Mouse (Mus musculus) common myeloid progenitor, adult 5-6 weeks (primary cell): ENCODE data around the gene Tmod3. TPM values are rescaled to one million over a fixed set of nuclear protein-coding genes. Genes with fewer than 3 reads are reported as not detected.
"Not testable (repeated sequence)": the region's sequence is repeated elsewhere in the genome, so short reads cannot be mapped to it uniquely, and the experiment has no call there.

Experiments used
- ATAC-seq: replicated peaks from 2 replicates; pipeline ENCODE4 v1.8.0; 2016; ENCODE audit warnings: low read depth, mild to moderate bottlenecking, moderate TSS enrichment, inconsistent platforms; ENCODE audit not compliant: poor library complexity, severe bottlenecking
- total RNA-seq: library from RNA; stranded (forward); fragments of 200-1000, 187-1606 nt; gene quantifications from 2 replicates; pipeline ENCODE4 v1.2.3, GENCODE M21; 2017

Tmod3 gene
- total RNA-seq, 1 experiment from 2014 or later: 81.4 TPM

- ATAC-seq: peak; percentile 69
These were observed 495 bp downstream of the Tmod3 start for GRCm38 (mm10) chr9:75558812-75559511.

DNA sequence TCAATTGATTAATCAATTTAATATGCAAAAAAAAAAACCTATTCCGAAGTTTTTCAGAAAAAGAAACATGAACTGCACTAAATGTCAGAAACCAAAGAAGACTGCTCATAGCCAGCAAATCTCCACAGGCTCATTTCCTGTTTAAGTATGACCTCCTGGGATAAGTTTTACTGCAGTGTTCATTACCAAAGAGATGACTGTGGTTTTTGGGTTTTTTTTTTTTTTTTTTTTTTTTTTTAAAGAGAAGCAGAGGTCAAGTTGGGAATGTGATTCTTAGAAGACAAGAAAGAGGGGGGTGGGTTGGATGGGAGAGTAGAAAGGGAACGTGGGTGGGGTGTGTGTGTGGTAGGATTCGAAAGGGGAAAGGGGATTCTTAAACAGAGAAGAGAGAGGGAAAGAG lies 1.1 kb downstream of the Tmod3 start:
- ATAC-seq: 0 out of 2 replicates have a peak, but pooled peaks have one; percentile 1

GRCm38 (mm10) chr9:75553719-75554118 lies 5.7 kb downstream of the Tmod3 start:
- ATAC-seq: peak; percentile 24

DNA sequence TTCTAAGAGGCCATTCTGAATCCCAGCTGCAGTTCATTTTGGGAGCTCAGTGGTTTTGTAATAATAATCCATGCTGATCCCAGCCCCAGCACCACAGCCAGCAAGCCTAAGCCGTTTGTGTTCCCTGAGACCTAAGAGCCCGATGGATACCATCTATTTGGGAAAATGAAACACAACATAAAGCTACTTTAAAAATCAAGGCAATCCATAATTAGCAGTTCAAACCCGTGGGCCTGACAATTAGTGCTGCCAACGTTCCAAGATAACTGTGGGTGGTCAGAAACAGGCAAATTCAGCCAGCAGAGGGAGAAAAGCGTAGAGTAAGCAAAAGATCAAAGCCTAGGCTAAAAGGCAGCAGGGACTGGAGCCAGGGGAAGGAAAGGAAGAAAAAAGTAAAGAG lies 8.1 kb downstream of the Tmod3 start:
- no peak for ATAC-seq

DNA sequence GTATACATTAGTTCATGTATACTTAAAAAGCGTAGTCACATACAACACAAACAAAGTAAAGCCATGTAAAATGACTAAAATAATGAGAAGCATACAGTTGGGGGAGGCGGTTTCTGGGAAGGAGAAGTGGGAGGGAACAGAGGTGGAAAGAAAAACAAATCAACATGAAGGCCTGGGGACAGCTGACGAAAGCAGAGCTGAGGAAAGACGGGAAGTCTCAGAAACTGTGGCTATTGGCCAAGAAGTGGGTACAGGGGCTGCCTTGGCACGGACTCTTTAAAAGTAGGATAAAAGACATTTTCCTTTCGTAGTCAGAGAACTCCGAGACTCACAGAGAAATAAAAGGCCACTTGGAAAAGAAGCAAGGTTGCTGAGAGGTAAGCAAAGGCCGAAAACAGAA lies 10.4 kb downstream of the Tmod3 start:
- ATAC-seq: peak; percentile 48

- peak; percentile 87 for ATAC-seq
These were observed 12.4 kb downstream of the Tmod3 start for GRCm38 (mm10) chr9:75546885-75547553.

GRCm38 (mm10) chr9:75545514-75545913 lies 13.9 kb downstream of the Tmod3 start:
- ATAC-seq: no peak

DNA sequence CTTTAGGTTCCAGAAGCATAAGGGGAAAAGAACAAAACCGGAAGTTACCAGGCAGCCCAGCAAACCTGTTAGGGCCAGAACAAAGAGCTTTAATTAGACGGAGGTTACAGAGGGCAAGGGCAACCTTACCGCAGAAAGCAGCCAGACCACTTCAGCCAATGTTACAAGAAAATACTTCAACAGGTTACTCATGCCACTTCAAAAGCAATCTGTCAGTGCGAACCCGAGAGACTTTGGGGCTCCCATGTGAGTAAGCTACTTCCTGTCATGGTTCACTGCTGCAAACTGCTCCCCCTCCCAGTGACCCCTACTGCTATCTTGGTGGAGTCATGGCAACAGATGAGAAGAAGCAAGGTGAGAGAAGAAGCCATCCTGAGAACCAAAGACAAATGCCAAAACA lies 18.0 kb downstream of the Tmod3 start:
- peak; percentile 58 for ATAC-seq

GRCm38 (mm10) chr9:75536422-75536821 lies 23.0 kb downstream of the Tmod3 start:
- no peak for ATAC-seq

DNA sequence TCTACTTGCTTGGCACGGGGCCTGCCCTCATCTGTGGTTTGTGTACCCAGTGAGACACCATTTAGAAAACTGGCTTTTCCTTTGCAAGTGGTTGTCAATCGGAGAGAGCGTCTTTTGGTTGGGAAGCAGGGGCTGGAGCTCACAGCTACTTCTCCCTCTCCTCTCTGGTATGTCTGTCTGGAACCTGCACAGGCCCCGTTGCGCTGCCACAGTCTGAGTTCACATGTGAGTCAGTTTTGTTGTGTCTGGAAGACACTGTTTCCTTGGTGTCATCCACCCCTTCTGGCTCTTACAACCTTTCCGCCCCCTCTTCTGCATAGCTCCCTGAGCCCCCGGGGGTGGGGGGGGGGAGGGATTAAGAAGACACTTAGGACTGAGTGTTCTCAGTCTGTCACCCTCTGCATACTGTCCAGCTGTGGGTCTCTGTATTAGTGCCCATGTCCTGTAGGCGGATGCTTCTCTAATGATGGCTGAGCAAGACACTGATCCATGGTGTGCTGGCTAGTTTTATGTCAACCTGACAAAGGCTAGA lies 25.0 kb downstream of the Tmod3 start:
- no peak for ATAC-seq

DNA sequence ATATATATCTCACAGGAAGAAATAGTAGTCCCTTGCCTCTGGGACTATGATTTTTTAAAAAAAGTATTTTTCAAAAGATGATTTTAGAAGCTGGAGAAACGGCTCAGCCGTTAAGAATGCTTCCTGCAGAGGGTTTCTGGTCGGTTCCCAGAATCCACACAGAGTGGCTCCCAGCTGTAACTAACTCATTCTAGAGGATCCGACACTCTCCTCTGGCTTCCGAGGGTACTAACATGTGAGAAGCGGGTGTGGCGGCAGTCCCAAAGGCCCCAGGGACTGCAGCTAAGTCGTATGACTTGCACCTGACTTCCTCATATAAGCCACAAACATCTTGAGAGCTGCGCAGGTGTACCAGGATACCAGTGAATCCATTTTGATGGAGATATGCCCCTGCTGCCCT lies 26.5 kb downstream of the Tmod3 start:
- not testable (repeated sequence) for ATAC-seq

GRCm38 (mm10) chr9:75532461-75532860 lies 27.0 kb downstream of the Tmod3 start:
- no peak for ATAC-seq

- ATAC-seq: peak; percentile 58
These were observed 30.1 kb downstream of the Tmod3 start for GRCm38 (mm10) chr9:75529358-75529757.

GRCm38 (mm10) chr9:75528096-75528495 lies 31.4 kb downstream of the Tmod3 start:
- ATAC-seq: no peak

DNA sequence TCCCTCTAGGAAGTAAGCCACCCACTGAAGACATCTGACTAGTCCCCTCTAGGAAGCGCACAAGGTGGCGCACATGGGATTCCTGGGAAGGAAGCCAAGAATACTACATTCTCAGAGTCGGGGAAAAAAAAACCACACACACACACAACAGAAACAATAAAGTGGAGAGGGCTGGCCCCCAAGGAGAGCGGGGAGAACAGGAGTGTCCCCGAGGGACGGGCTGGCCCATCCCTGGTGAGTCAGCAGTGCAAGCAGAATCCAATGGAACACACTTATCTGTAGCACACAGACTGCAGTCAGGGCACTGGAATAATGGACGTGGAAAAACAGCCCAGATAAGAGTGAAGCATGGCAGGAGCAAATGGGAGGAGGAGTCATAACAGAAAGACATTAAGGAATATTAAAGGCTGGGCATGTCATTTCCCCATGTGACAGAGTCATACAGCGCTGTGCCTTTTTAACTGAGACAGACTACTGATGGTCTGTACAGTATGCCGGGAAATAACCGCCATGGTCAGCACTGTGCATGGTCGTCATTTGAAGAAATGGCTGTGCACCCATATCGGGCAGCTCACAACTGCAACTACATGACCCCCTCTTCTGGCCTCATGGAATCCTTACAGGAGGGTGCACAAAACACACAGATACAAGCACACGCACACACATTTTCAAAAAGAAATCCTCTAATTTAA lies 31.9 kb downstream of the Tmod3 start:
- ATAC-seq: peak; percentile 72

GRCm38 (mm10) chr9:75523646-75524045 lies 35.8 kb downstream of the Tmod3 start:
- ATAC-seq: no peak

DNA sequence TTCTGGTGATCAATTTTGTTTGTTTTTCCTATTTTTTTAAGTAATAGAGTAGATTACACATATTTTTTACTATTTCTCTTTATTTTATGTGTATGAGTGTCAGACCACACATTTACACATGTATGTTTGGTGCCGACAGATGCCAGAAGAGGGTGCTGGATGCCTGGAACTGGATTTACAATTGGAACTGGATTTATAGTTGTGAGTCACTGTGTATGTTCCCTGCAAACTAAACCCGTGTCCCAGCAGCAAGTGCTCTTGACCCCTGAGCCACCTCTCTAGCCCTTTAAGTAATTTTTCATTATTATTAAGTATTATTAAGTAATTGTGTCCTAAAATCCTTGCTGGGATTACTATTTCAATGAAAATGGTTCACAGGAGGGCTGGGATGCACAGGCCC lies 37.2 kb downstream of the Tmod3 start:
- ATAC-seq: no peak

- ATAC-seq: peak; percentile 96
These were observed 37.7 kb downstream of the Tmod3 start for GRCm38 (mm10) chr9:75521788-75522187.

GRCm38 (mm10) chr9:75520940-75521339 lies 38.5 kb downstream of the Tmod3 start:
- no peak for ATAC-seq

DNA sequence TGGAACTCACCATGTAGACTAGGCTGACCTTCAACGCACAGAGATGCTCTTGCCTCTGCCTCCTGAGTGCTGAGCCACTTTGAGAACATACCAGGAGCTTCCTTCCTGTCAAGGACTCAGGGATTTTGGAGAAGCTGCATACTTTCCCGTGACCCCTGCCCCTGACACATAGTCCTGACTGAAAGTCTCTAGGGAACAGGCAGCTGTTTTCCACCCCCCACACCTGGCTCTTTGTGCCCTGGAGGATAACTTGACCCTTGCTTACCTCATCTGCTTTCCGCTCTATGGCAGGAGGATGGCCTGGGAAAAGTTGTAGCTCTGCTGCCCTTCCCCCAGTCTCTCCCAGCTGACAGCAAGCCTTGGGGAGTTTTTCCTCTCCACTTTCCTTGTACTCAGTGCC lies 41.7 kb downstream of the Tmod3 start:
- no peak for ATAC-seq
